Mouse (Mus musculus): ENCODE data around the gene Gcsh. TPM values are rescaled to one million over a fixed set of nuclear protein-coding genes. Genes with fewer than 3 reads are reported as not detected.

Gene Gcsh
- polyA plus RNA-seq, 1 experiment from 2014 or later = 93.4 TPM

DNA sequence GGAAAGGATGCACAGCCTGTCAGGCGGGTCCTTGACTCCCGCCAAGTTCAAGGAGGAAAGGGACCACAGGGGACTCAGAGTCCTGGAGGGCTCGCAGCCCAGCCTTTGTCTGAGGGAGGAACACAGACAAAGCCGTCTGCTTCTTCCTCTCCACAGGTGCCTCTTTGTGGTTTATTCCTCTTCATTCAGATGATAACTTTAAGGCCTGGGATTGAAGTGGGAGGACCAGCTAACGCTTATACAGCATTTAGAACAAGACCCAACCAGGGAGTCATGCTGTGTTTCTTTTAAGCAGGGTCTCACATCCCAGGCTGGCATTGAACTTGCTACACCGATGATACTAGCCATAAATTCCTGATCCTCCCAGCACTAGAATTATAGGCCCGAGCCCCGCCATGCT, 23.7 kb upstream of the Gcsh start:
- Histone ChIP-seq H3K9ac (no peak overlapping the region), H3K9me3 (replicated peaks) (no peaks in the 10 kb centered on the region), H3K4me3 (no peak overlapping the region), H3K27me3 (replicated peaks) (peaks cover 26% of the 10 kb centered on the region), H3K4me2 (no peak overlapping the region), H3K36me3 (no peaks in the 10 kb centered on the region), H3K4me1 (no peaks in the 10 kb centered on the region), H3K27ac (no peak overlapping the region)
- ATAC-seq = no peak
- 61% methylated on average over 8 of the region's 8 CpGs for WGBS (ENCODE audit: insufficient replicate concordance)

DNA sequence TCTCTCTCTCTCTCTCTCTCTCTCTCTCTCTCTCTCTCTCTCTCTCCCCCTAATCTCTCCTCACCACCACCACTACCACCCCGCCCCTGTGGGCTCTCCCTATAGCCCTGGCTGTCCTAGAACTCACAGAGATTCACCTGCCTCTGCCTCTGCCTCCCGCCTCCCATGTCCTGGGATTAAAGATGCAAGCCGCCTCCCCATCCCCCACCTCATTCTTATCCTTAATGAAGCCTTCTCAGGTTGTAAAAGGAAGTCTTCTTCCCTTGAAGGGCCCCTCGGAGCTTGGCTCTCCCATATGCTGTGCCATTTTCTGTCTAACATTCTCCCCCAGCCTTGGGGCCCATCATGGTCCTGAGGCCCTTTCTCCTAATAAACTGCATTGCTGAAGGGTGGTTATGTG, 22.3 kb upstream of the Gcsh start:
- 42% methylated on average over 4 of the region's 4 CpGs for WGBS (ENCODE audit: insufficient replicate concordance)

DNA sequence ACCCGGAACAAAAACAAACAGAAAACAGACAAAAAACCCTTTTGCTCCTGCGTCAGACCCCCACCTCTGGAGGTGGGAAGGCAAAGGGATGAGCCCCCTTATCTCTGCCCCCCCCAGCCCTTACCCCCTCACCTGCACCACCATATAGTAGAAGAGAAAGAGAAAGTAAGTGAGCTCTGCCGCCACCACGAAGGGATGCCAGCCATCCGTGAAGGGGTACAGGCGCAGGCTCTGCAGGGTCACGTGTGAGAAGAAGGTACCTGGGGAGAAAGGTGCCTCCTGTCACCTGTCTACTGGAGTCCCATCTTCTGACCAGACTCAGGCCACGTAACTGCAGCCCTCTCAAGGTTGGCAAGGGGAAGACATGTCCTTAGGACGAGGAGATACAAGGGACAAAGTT, 18.0 kb upstream of the Gcsh start:
- WGBS (ENCODE audit: insufficient replicate concordance) = 76% methylated on average over 9 of the region's 9 CpGs
- no peak overlapping the region for H3K4me2 ChIP-seq

More for the DNA sequence above, 22.3 kb upstream of the Gcsh start:
- Histone ChIP-seq H3K27ac (no peak overlapping the region), H3K4me2 (no peak overlapping the region), H3K4me1 (no peaks in the 10 kb centered on the region), H3K27me3 (replicated peaks) (peaks cover 26% of the 10 kb centered on the region), H3K36me3 (no peaks in the 10 kb centered on the region), H3K9ac (no peak overlapping the region), H3K9me3 (replicated peaks) (no peaks in the 10 kb centered on the region), H3K4me3 (no peak overlapping the region)
- ATAC-seq = no peak

DNA sequence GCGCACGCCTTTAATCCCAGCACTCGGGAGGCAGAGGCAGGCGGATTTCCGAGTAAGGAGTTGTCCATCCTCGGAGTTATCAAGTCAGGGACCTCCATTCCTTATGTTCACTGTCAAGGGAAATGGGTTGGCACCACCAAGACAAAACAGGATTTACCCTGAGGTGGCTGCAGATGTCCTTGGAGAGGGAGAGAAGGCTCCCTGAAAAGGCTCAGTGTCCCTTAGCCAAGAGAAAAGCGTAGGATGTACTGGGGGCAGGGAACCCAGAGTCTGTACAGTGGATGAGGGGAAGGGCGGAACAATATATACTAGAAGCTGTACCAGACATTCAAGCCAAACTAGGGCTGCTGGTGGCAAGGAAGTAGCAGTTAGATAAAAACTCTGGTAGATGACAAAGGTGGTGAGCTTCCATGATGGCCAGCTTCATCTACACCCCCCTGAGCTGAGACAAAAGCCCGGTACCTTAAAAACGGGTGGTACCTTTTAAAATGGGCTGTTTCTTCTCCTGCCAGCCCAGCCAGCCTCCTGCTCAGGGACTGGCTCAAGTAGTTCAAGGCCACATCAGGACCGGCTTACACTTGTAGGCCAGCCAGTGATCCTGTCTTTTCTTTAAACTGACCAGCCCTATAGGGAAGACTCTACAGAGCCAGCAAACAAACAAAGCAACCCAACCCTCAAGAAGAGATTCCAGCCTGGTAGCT, 829 bp upstream of the Gcsh start:
- Histone ChIP-seq H3K4me1 (peaks cover 32% of the 10 kb centered on the region), H3K27ac (no peak overlapping the region), H3K9me3 (replicated peaks) (no peaks in the 10 kb centered on the region), H3K27me3 (replicated peaks) (peaks cover 5% of the 10 kb centered on the region; the same call in 1 of the 2 replicates), H3K4me2 (peak overlapping the region; percentile 95), H3K4me3 (peak overlapping the region; percentile 69), H3K9ac (peak overlapping the region; percentile 36; the same call in 1 of the 2 replicates), H3K36me3 (peaks cover 9% of the 10 kb centered on the region)
- no peak for ATAC-seq
- 48% methylated on average over 11 of the region's 11 CpGs for WGBS (ENCODE audit: insufficient replicate concordance)

More for the DNA sequence above, 18.0 kb upstream of the Gcsh start:
- H3K4me1 ChIP-seq = no peaks in the 10 kb centered on the region
- no peak overlapping the region for H3K27ac ChIP-seq
- no peak for ATAC-seq
- H3K36me3 ChIP-seq = no peaks in the 10 kb centered on the region
- peaks cover 17% of the 10 kb centered on the region for H3K27me3 ChIP-seq (replicated peaks)
- H3K9me3 ChIP-seq (replicated peaks) = no peaks in the 10 kb centered on the region
- H3K4me3 ChIP-seq = no peak overlapping the region
- no peak overlapping the region for H3K9ac ChIP-seq

DNA sequence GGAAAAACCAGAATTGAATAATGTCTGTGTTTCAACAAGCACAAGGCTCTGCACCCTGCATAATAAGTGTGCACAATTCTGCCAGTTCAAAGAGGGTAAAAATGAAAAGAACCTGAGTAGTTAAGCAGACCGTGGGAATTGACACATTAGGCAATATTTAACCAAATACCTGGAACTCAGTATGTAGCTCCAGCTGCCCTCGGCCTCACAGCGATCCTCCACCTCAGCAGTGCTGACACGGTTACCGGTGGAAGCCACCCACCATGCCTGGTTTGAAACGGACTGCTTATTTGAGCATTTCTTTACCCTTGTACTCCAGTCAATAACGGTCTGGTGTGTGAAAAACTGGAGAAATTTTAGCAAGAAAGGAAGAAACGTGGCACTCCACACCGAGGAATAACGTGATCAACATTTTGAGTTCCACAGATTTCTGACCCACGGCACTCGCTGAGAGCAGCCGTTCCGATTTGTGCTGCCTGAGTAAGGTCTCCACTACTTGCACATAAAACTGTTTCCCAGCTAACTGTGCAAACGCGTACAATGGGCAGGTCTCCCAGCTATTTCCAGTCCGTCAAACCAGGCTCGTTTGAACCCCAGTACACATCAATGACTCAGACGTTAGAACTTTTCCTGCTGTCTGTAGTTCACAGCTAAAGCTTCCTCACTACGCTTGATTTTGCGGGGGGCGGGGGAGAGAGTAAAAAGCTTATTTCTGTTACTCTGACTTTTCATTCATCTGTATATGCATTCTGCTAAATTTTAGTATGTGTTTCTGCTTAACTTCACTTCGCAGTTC, 963 bp downstream of the Gcsh start:
- Histone ChIP-seq H3K27ac (peak overlapping the region; percentile 71), H3K36me3 (peaks cover 27% of the 10 kb centered on the region), H3K9me3 (replicated peaks) (no peaks in the 10 kb centered on the region), H3K9ac (peak overlapping the region; percentile 74), H3K4me1 (peaks cover 32% of the 10 kb centered on the region), H3K4me2 (peak overlapping the region; percentile 95), H3K27me3 (replicated peaks) (no peaks in the 10 kb centered on the region), H3K4me3 (peak overlapping the region; percentile 69)
- 12% methylated on average over 23 of the region's 23 CpGs for WGBS (ENCODE audit: insufficient replicate concordance)
- ATAC-seq = no peak

DNA sequence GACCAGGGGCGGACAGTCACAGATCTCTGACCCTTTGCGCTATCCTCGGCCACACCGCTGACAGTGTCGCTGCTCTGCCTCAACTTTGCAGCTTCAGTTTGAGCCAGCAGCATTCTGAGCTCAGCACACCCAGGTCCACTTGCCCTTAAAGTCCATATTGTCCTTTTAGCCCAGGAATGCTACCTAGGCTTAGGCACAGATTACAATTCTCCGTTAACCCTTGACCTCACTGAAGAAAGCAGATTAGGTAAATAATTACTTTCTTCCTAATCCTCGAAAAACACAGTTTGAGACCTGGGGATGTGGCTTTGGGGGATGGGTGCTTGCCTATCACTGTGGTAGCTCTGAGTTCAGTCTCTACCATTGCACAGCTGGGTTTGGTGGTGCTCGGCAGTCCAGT, 2.1 kb downstream of the Gcsh start:
- no peak for ATAC-seq

DNA sequence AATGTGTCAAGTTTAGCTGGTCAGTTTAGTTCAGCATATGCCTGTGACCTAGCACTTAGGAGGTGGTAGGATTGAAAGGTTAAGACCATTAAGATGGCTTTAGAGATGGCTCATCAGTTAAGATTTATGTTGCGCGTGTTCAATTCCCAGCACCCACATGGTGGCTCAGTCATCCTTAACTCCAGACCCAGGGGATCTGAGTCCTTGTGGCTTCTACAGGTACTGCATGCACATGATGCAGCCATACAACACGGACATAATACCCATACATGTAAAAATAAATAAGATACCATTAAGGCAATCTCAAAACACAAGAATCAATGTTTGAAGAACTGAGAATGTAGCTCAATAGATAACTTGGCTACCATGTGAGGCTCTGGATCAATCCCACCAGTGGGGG, 3.5 kb downstream of the Gcsh start:
- H3K4me2 ChIP-seq = no peak overlapping the region
- no peaks in the 10 kb centered on the region for H3K9me3 ChIP-seq (replicated peaks)
- H3K9ac ChIP-seq = no peak overlapping the region
- H3K4me3 ChIP-seq = no peak overlapping the region
- H3K27me3 ChIP-seq (replicated peaks) = no peaks in the 10 kb centered on the region
- no peak for ATAC-seq
- H3K27ac ChIP-seq = no peak overlapping the region
- H3K4me1 ChIP-seq = peaks cover 32% of the 10 kb centered on the region
- H3K36me3 ChIP-seq = peaks cover 50% of the 10 kb centered on the region
- 87% methylated on average over 3 of the region's 3 CpGs for WGBS (ENCODE audit: insufficient replicate concordance)

More for the DNA sequence above, 2.1 kb downstream of the Gcsh start:
- Histone ChIP-seq H3K4me2 (peak overlapping the region; percentile 95), H3K4me3 (no peak overlapping the region), H3K9ac (no peak overlapping the region), H3K27ac (no peak overlapping the region), H3K4me1 (peaks cover 32% of the 10 kb centered on the region), H3K36me3 (peaks cover 39% of the 10 kb centered on the region), H3K9me3 (replicated peaks) (no peaks in the 10 kb centered on the region), H3K27me3 (replicated peaks) (no peaks in the 10 kb centered on the region)
- 79% methylated on average over 8 of the region's 8 CpGs for WGBS (ENCODE audit: insufficient replicate concordance)

DNA sequence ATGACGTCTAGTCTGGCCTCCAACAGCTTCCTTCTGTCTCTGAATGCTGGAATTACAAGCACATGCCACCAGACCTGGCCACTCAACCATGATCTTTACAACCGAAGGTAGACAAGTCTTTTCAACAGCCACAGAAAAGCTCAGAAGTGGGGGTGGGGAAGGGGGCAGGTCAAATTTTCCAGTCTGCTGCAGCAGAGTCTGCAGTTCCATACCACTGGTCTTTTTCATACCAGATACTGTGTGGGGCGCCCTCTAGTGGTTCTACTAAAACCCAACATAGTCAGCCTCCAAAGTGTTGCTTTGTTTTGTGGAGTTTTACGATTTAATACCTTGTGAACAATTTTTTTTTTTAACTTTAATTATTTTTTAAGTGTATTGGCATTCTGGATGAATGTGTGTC, 13.2 kb downstream of the Gcsh start:
- peak overlapping the region; percentile 39 for H3K4me2 ChIP-seq
- 19% methylated on average over 4 of the region's 4 CpGs for WGBS (ENCODE audit: insufficient replicate concordance)
- H3K27ac ChIP-seq = no peak overlapping the region
- H3K27me3 ChIP-seq (replicated peaks) = peaks cover 2% of the 10 kb centered on the region; the same call in 1 of the 2 replicates
- H3K4me1 ChIP-seq = peaks cover 23% of the 10 kb centered on the region
- H3K9ac ChIP-seq = peak overlapping the region; percentile 41; the same call in 1 of the 2 replicates
- no peak overlapping the region for H3K4me3 ChIP-seq
- H3K36me3 ChIP-seq = peaks cover 34% of the 10 kb centered on the region
- H3K9me3 ChIP-seq (replicated peaks) = no peaks in the 10 kb centered on the region
- ATAC-seq = no peak

DNA sequence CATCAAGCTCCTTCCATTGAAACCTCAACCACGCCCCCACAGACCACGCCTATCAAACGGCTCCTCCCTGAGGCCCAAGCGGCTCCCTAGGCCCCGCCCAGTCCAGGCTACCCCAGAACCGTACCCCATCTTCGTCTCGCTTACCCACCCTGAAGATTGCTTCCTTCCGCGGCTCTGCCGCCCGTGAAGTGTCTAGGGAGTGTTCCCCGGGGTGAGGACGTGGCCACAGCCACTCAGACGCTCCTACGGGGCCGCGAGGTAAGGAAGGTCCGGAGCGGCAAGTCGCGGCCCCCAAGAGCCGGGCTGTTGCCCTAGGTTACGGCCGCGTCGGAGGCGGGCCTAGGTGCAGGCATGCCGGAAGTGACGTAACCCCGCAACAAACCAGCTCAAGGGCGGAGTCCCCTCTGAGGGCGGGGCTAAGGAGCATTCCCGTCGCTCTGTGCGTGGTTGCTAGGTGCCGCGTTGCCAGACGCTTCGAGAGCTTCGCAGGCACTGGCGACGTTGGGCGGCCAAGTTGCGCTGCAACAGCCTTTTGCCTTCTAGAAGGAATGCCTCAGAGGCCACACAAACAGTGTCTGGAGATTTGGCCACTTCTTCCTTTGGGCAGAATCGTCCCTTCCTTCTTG, 14.6 kb downstream of the Gcsh start, which contains the start of gene 1700030J22Rik:
Gene 1700030J22Rik, minus strand, starts transcription at position 329 of the 626 bp plus-strand sequence.
- peaks cover 22% of the 10 kb centered on the region for H3K36me3 ChIP-seq
- ATAC-seq = peak; percentile 98
- H3K4me1 ChIP-seq = peaks cover 23% of the 10 kb centered on the region
- no peaks in the 10 kb centered on the region for H3K9me3 ChIP-seq (replicated peaks)
- peak within 1 kb of the TSS; percentile 80 for H3K4me3 ChIP-seq
- H3K27ac ChIP-seq = no peak within 1 kb of the TSS
- H3K9ac ChIP-seq = peak within 1 kb of the TSS; percentile 72
- H3K27me3 ChIP-seq (replicated peaks) = peaks cover 15% of the 10 kb centered on the region; the same call in 1 of the 2 replicates
- WGBS (ENCODE audit: insufficient replicate concordance) = under 1% methylated on average over 46 of the region's 46 CpGs
- H3K4me2 ChIP-seq = peak within 1 kb of the TSS; percentile 85

DNA sequence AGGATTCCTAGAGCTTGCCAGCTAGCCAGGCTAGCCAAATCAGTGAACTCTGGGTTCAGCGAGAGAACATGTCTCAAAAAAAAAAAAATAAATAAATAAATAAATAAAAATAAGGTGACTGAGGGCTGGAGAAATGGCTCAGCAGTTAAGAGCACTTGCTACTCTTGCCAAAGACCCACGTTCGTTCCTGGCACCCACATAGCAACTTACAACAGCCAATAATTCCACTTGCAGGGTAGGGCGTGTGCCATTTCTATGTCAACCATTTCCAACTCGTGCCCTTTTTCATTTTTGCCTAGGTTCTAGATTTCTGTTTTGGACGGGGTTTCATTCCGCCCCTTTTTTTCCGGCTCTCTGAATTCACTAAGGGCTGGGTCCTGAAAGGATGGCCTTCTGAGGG, 15.3 kb downstream of the Gcsh start:
- no peak for ATAC-seq
- H3K4me2 ChIP-seq = peak overlapping the region; percentile 85
- WGBS (ENCODE audit: insufficient replicate concordance) = 34% methylated on average over 8 of the region's 8 CpGs
- peaks cover 15% of the 10 kb centered on the region; the same call in 1 of the 2 replicates for H3K36me3 ChIP-seq
- H3K27me3 ChIP-seq (replicated peaks) = peaks cover 16% of the 10 kb centered on the region; the same call in 1 of the 2 replicates
- H3K9ac ChIP-seq = peak overlapping the region; percentile 72
- no peak overlapping the region for H3K27ac ChIP-seq
- H3K4me1 ChIP-seq = peaks cover 23% of the 10 kb centered on the region
- no peaks in the 10 kb centered on the region for H3K9me3 ChIP-seq (replicated peaks)
- H3K4me3 ChIP-seq = peak overlapping the region; percentile 80

DNA sequence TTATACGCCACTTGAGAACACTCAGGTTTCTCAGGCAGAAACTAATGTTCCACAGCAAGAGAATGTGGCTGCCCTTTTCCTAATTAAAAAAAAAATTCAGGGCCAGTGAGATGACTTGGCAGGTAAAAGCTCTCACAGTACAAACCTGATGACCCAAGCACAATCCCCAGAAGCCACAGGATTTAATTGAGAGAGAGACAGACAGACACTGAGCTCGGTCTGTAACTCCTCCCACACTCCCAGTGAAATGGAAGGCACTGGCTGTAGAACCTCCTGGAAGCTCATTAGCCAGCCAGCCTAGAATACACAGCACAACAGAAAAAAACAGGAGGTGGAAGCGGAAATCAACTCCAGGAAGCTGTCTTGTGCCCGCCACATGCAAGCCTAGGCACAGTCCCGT, 17.7 kb downstream of the Gcsh start:
- no peak overlapping the region for H3K27ac ChIP-seq
- 63% methylated on average over 5 of the region's 5 CpGs for WGBS (ENCODE audit: insufficient replicate concordance)
- no peaks in the 10 kb centered on the region for H3K9me3 ChIP-seq (replicated peaks)
- peaks cover 16% of the 10 kb centered on the region for H3K27me3 ChIP-seq (replicated peaks)
- H3K36me3 ChIP-seq = no peaks in the 10 kb centered on the region
- H3K4me3 ChIP-seq = no peak overlapping the region
- ATAC-seq = no peak
- H3K4me1 ChIP-seq = peaks cover 26% of the 10 kb centered on the region
- H3K9ac ChIP-seq = no peak overlapping the region
- H3K4me2 ChIP-seq = no peak overlapping the region

DNA sequence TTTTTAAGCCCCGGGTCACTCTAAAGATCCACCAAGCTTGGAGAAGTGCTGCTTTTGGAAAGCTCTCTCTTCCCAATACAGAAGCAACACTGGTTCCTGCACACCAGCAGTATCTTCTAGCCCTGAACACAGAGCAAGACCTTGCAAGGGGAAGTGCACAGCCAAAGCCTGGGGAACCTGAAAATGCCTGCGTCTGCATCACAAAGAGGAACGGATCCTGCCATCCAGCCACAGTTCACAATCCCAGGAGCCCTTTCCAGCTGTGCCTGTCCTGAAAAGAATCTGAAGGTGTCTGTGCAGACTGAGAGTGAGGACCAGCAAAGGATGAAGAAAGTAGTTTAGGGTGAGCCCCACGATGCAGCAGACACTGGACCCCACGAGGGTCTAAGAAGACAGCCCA, 18.3 kb downstream of the Gcsh start:
- Histone ChIP-seq H3K9me3 (replicated peaks) (no peaks in the 10 kb centered on the region), H3K4me2 (no peak overlapping the region), H3K9ac (no peak overlapping the region), H3K4me1 (peaks cover 22% of the 10 kb centered on the region), H3K27me3 (replicated peaks) (peaks cover 16% of the 10 kb centered on the region), H3K36me3 (no peaks in the 10 kb centered on the region), H3K27ac (no peak overlapping the region), H3K4me3 (no peak overlapping the region)
- no peak for ATAC-seq
- WGBS (ENCODE audit: insufficient replicate concordance) = 32% methylated on average over 5 of the region's 5 CpGs
